Mouse (Mus musculus): Measurements from ENCODE around the gene Bicra. TPM values are rescaled to one million over a fixed set of nuclear protein-coding genes. Genes with fewer than 3 reads are reported as not detected.

Bicra gene
- polyA plus RNA-seq, 1 experiment from 2014 or later, result 5.0 TPM

GRCm38 (mm10) chr7:15952416-15952815 is 95.3 kb downstream of the Bicra start:
- Histone ChIP-seq H3K36me3 (ENCODE audit: control insufficient read depth, insufficient read depth, low read length) (peaks cover 75% of the 10 kb centered on the region), H3K27ac (replicated peaks in 1 of 2; ENCODE audit: control insufficient read depth in 1 of 2, insufficient read depth in 1 of 2, low read depth in 2 of 2, low read length in 2 of 2) (no peak overlapping the region), H3K4me1 (ENCODE audit: control insufficient read depth in 2 of 2, insufficient read depth in 2 of 2, low read length in 2 of 2) (peaks cover 25 to 35% of the 10 kb centered on the region in 2 experiments), H3K4me3 (ENCODE audit: control insufficient read depth in 1 of 2, insufficient read depth in 1 of 2, low read depth in 1 of 2, low read length in 2 of 2) (no peak overlapping the region), H3K9ac (ENCODE audit: low read length) (no peak overlapping the region), H3K4me2 (ENCODE audit: low read length) (no peak overlapping the region), H3K27me3 (ENCODE audit: control insufficient read depth, insufficient read depth, low read length) (no peaks in the 10 kb centered on the region), H3K9me3 (ENCODE audit: control insufficient read depth, low read length) (peaks cover 4% of the 10 kb centered on the region; the same call in 1 of the 2 replicates)
- no peak for ATAC-seq (ENCODE audit: insufficient number of reproducible peaks, insufficient read depth, low FRiP score, low read depth)
- 37% methylated on average over 3 of the region's 3 CpGs for WGBS

- no peak for ATAC-seq (ENCODE audit: insufficient number of reproducible peaks, insufficient read depth, low FRiP score, low read depth)
- H3K4me2 ChIP-seq (ENCODE audit: low read length), result no peak overlapping the region
- H3K4me3 ChIP-seq (ENCODE audit: control insufficient read depth in 1 of 2, insufficient read depth in 1 of 2, low read depth in 1 of 2, low read length in 2 of 2), result no peak overlapping the region
- no peak overlapping the region for H3K9ac ChIP-seq (ENCODE audit: low read length)
- WGBS, result 78% methylated on average over 15 of the region's 15 CpGs
- H3K9me3 ChIP-seq (ENCODE audit: control insufficient read depth, low read length), result peaks cover 4% of the 10 kb centered on the region; the same call in 1 of the 2 replicates
- H3K36me3 ChIP-seq (ENCODE audit: control insufficient read depth, insufficient read depth, low read length), result peaks cover 55% of the 10 kb centered on the region
- H3K27me3 ChIP-seq (ENCODE audit: control insufficient read depth, insufficient read depth, low read length), result no peaks in the 10 kb centered on the region
- H3K4me1 ChIP-seq (ENCODE audit: control insufficient read depth in 2 of 2, insufficient read depth in 2 of 2, low read length in 2 of 2), result peaks cover 17 to 25% of the 10 kb centered on the region in 2 experiments
- H3K27ac ChIP-seq (replicated peaks in 1 of 2; ENCODE audit: control insufficient read depth in 1 of 2, insufficient read depth in 1 of 2, low read depth in 2 of 2, low read length in 2 of 2), result 0 out of 4 replicates have a peak overlapping the region, but pooled peaks of 1 of the 2 experiments have one; percentile 3
Measured at GRCm38 (mm10) chr7:15950008-15950407, 97.7 kb downstream of the Bicra start.

GRCm38 (mm10) chr7:15949216-15949790 is 98.4 kb downstream of the Bicra start:
- Histone ChIP-seq H3K4me3 (ENCODE audit: control insufficient read depth in 1 of 2, insufficient read depth in 1 of 2, low read depth in 1 of 2, low read length in 2 of 2) (no peak overlapping the region), H3K4me2 (ENCODE audit: low read length) (peak overlapping the region; percentile 65; the same call in 1 of the 2 replicates), H3K9me3 (ENCODE audit: control insufficient read depth, low read length) (peaks cover 4% of the 10 kb centered on the region; the same call in 1 of the 2 replicates), H3K27ac (replicated peaks in 1 of 2; ENCODE audit: control insufficient read depth in 1 of 2, insufficient read depth in 1 of 2, low read depth in 2 of 2, low read length in 2 of 2) (peak overlapping the region; percentile 50 to 72), H3K36me3 (ENCODE audit: control insufficient read depth, insufficient read depth, low read length) (peaks cover 54% of the 10 kb centered on the region), H3K4me1 (ENCODE audit: control insufficient read depth in 2 of 2, insufficient read depth in 2 of 2, low read length in 2 of 2) (peaks cover 12 to 24% of the 10 kb centered on the region in 2 experiments), H3K27me3 (ENCODE audit: control insufficient read depth, insufficient read depth, low read length) (no peaks in the 10 kb centered on the region), H3K9ac (ENCODE audit: low read length) (peak overlapping the region; percentile 25; the same call in 1 of the 2 replicates)
- no peak for ATAC-seq (ENCODE audit: insufficient number of reproducible peaks, insufficient read depth, low FRiP score, low read depth)
- 80% methylated on average over 7 of the region's 7 CpGs for WGBS

GRCm38 (mm10) chr7:15948381-15948941 is 99.3 kb downstream of the Bicra start:
- peaks cover 57% of the 10 kb centered on the region for H3K36me3 ChIP-seq (ENCODE audit: control insufficient read depth, insufficient read depth, low read length)
- peaks cover 12 to 24% of the 10 kb centered on the region in 2 experiments for H3K4me1 ChIP-seq (ENCODE audit: control insufficient read depth in 2 of 2, insufficient read depth in 2 of 2, low read length in 2 of 2)
- peak; percentile 69 for ATAC-seq (ENCODE audit: insufficient number of reproducible peaks, insufficient read depth, low FRiP score, low read depth)
- WGBS, result 3% methylated on average over 23 of the region's 23 CpGs
- H3K4me3 ChIP-seq (ENCODE audit: control insufficient read depth in 1 of 2, insufficient read depth in 1 of 2, low read depth in 1 of 2, low read length in 2 of 2), result peak overlapping the region; percentile 17 to 37
- peaks cover 2% of the 10 kb centered on the region; the same call in 1 of the 2 replicates for H3K9me3 ChIP-seq (ENCODE audit: control insufficient read depth, low read length)
- no peaks in the 10 kb centered on the region for H3K27me3 ChIP-seq (ENCODE audit: control insufficient read depth, insufficient read depth, low read length)
- H3K9ac ChIP-seq (ENCODE audit: low read length), result peak overlapping the region; percentile 25
- peak overlapping the region; percentile 72 to 85 for H3K27ac ChIP-seq (replicated peaks in 1 of 2; ENCODE audit: control insufficient read depth in 1 of 2, insufficient read depth in 1 of 2, low read depth in 2 of 2, low read length in 2 of 2)
- H3K4me2 ChIP-seq (ENCODE audit: low read length), result peak overlapping the region; percentile 65

GRCm38 (mm10) chr7:15947653-15948260 is 100.0 kb downstream of the Bicra start:
- H3K4me1 ChIP-seq (ENCODE audit: control insufficient read depth in 2 of 2, insufficient read depth in 2 of 2, low read length in 2 of 2), result peaks cover 12 to 23% of the 10 kb centered on the region in 2 experiments
- H3K4me3 ChIP-seq (ENCODE audit: control insufficient read depth in 1 of 2, insufficient read depth in 1 of 2, low read depth in 1 of 2, low read length in 2 of 2), result no peak overlapping the region
- peaks cover 57% of the 10 kb centered on the region for H3K36me3 ChIP-seq (ENCODE audit: control insufficient read depth, insufficient read depth, low read length)
- 0 out of 2 replicates have a peak overlapping the region, but pooled peaks have one; percentile 25 for H3K9ac ChIP-seq (ENCODE audit: low read length)
- peak overlapping the region in 1 of 2 experiments; percentile 72; a peak in 2 of 4 replicates for H3K27ac ChIP-seq (replicated peaks in 1 of 2; ENCODE audit: control insufficient read depth in 1 of 2, insufficient read depth in 1 of 2, low read depth in 2 of 2, low read length in 2 of 2)
- H3K27me3 ChIP-seq (ENCODE audit: control insufficient read depth, insufficient read depth, low read length), result no peaks in the 10 kb centered on the region
- WGBS, result 38% methylated on average over 4 of the region's 4 CpGs
- H3K4me2 ChIP-seq (ENCODE audit: low read length), result peak overlapping the region; percentile 65
- H3K9me3 ChIP-seq (ENCODE audit: control insufficient read depth, low read length), result no peaks in the 10 kb centered on the region
- no peak for ATAC-seq (ENCODE audit: insufficient number of reproducible peaks, insufficient read depth, low FRiP score, low read depth)

- Histone ChIP-seq H3K4me2 (ENCODE audit: low read length) (peak within 1 kb of the TSS; percentile 87), H3K36me3 (ENCODE audit: control insufficient read depth, insufficient read depth, low read length) (peaks cover 57% of the 10 kb centered on the region), H3K9me3 (ENCODE audit: control insufficient read depth, low read length) (no peaks in the 10 kb centered on the region), H3K9ac (ENCODE audit: low read length) (peak within 1 kb of the TSS; percentile 86), H3K4me3 (ENCODE audit: control insufficient read depth in 1 of 2, insufficient read depth in 1 of 2, low read depth in 1 of 2, low read length in 2 of 2) (peak within 1 kb of the TSS; percentile 59 to 81), H3K27me3 (ENCODE audit: control insufficient read depth, insufficient read depth, low read length) (no peaks in the 10 kb centered on the region), H3K4me1 (ENCODE audit: control insufficient read depth in 2 of 2, insufficient read depth in 2 of 2, low read length in 2 of 2) (peaks cover 10 to 16% of the 10 kb centered on the region in 2 experiments), H3K27ac (replicated peaks in 1 of 2; ENCODE audit: control insufficient read depth in 1 of 2, insufficient read depth in 1 of 2, low read depth in 2 of 2, low read length in 2 of 2) (peak within 1 kb of the TSS; percentile 85 to 94)
- 2% methylated on average over 59 of the region's 59 CpGs for WGBS
- peak; percentile 81 for ATAC-seq (ENCODE audit: insufficient number of reproducible peaks, insufficient read depth, low FRiP score, low read depth)
Measured at GRCm38 (mm10) chr7:15945721-15946536, 101.8 kb downstream of the Bicra start, which contains the start of gene Nop53. Nop53 (minus strand) TSS chr7:15946074.

GRCm38 (mm10) chr7:15945211-15945610 is 102.5 kb downstream of the Bicra start:
- H3K4me3 ChIP-seq (ENCODE audit: control insufficient read depth in 1 of 2, insufficient read depth in 1 of 2, low read depth in 1 of 2, low read length in 2 of 2), result peak overlapping the region; percentile 59 to 81
- H3K9me3 ChIP-seq (ENCODE audit: control insufficient read depth, low read length), result no peaks in the 10 kb centered on the region
- H3K36me3 ChIP-seq (ENCODE audit: control insufficient read depth, insufficient read depth, low read length), result peaks cover 57% of the 10 kb centered on the region
- H3K9ac ChIP-seq (ENCODE audit: low read length), result peak overlapping the region; percentile 86
- WGBS, result 6% methylated on average over 8 of the region's 8 CpGs
- H3K4me1 ChIP-seq (ENCODE audit: control insufficient read depth in 2 of 2, insufficient read depth in 2 of 2, low read length in 2 of 2), result peaks cover 10 to 16% of the 10 kb centered on the region in 2 experiments
- H3K27ac ChIP-seq (replicated peaks in 1 of 2; ENCODE audit: control insufficient read depth in 1 of 2, insufficient read depth in 1 of 2, low read depth in 2 of 2, low read length in 2 of 2), result peak overlapping the region in 1 of 2 experiments; percentile 94; a peak in 1 of 4 replicates
- ATAC-seq (ENCODE audit: insufficient number of reproducible peaks, insufficient read depth, low FRiP score, low read depth), result no peak
- peak overlapping the region; percentile 87 for H3K4me2 ChIP-seq (ENCODE audit: low read length)
- H3K27me3 ChIP-seq (ENCODE audit: control insufficient read depth, insufficient read depth, low read length), result no peaks in the 10 kb centered on the region
